Mouse (Mus musculus): Measurements from ENCODE around the gene Arhgap8.
"Not testable (repeated sequence)": the region's sequence is repeated elsewhere in the genome, so short reads cannot be mapped to it uniquely, and the experiment has no call there.

Arhgap8 gene

GRCm38 (mm10) chr15:84732425-84732749, 12.5 kb downstream of the Arhgap8 start:
- no peak for DNase-seq (ENCODE audit: low spot score)

DNA sequence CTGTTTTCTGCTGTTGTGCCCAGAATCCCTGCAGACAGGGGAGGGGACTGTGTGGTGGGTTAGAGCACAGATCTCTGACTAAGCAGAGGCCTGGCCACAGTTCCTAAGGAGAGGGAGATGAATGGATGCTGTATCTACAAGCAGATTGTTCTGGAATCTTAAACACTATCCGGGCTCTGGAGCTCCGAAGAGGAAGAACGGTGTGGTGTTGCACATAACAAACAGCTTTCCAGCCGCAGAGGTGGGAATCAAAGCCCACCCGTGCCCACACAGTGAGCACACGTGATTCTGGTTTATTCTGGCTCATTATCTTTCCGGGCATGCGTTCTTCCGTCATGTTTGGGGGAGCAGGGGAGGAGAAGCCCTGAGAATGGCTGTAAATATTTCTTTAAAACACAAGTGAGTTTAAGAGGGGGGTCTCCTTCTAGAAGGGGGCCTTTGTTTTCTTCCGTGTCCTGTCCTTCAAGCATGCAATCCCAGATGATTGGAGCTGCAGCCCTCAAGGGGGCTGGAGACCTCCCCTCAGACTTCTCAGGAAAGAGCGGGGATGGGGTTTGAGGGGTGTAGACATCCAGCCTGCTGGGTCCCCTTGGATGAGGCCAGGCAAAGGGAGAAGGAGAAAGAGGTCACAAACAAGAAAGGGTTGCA, 16.6 kb downstream of the Arhgap8 start:
- no peak for DNase-seq (ENCODE audit: low spot score)

DNA sequence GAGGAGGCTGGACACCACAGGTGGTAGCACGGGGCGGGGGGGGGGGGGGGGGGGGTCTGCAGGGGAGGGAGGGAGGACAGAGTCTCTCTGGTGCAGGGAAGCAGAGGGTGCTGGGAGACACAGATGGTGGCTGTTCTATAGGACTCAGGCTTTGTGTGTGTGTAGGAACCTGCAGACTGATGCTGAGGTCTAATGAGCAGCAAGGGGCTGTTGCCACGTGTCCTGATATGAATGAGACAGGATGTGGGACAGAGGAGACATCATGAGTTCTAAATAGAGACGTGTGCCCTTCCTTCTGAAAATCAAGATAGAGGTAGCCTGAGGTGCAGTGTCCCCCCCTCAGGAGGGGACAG, 17.1 kb downstream of the Arhgap8 start:
- DNase-seq (ENCODE audit: low spot score) = no peak

DNA sequence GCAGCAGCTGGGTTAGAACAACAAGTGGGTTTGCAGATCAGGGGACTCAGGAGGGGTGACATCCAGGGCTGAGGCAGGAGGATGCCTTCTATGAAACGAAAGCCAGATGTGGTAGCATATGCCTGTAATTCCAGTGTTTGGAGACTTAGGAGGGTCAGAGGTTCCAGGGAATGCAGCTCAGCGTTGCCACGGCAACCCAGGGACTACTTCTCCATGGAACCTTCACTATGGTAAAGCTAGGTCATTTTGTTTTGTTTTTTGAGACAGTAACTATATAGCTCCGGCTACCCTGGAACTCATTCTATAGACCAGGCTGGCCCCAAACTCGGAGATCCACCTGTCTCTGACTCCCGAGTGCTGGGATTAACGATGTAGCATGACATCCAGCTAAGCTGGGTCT, 18.4 kb downstream of the Arhgap8 start:
- DNase-seq (ENCODE audit: low spot score) = no peak

DNA sequence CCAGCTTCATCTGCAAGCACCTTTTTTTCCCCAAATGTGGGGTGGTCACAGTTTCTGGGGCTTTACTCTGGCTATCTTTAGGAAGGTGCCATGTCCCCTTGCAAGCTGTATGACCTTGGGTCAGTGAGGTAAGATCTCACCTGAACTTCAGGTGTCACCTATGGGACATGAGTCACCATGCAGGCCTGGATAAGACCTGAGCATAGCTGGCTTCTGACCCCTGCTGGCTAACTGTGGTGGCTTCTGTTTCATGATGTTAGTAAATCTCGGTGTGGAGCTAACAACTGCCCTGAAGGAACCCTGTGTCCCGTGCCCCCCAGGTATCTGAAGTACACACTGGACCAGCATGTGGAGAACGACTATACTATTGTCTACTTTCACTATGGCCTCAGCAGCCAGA, 21.7 kb downstream of the Arhgap8 start:
- DNase-seq (ENCODE audit: low spot score) = no peak

GRCm38 (mm10) chr15:84743347-84743746, 23.5 kb downstream of the Arhgap8 start:
- no peak for DNase-seq (ENCODE audit: low spot score)

GRCm38 (mm10) chr15:84744308-84744707, 24.5 kb downstream of the Arhgap8 start:
- DNase-seq (ENCODE audit: low spot score) = no peak

- no peak for DNase-seq (ENCODE audit: low spot score)
Observed at GRCm38 (mm10) chr15:84745831-84746230, 26.0 kb downstream of the Arhgap8 start.

DNA sequence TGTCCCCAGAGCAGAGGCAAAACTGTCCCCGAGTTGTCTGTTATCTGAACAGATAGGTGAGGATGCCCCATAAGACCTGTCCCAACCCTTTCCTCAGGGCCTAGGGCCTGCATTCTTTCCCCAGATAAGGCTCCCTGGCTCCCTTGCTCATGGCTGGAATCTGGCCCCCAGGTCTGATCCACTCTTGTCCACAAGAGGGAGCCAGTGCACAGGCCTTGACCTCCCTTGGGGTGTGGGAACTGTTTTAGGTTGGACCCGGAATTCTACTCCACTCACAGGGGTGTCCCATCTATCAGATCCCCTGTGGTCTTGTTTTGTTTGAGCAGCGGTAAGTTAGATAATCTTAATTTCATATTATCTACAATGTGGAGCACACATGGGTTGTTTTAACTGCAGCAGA, 35.1 kb downstream of the Arhgap8 start:
- peak; percentile 73 for DNase-seq (ENCODE audit: low spot score)

DNA sequence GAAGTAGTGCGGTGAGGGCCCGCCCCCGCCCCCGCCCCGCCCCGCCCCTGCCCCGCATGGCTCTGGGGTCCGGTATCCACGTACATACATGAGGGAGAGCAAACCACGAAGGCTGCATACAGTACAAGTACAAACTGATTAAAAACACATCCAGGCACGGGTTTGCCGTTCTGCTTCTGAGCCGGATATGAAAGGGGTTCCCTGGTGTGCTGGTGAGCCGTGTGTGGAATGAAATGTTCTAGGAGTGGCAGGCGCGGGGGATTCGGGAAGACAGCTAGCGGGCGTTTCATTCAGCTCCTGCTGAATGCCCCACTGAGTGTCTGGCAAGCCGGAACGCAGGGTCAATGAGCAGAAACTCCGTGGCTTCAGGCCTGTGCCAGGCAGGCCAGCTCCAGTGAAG, 36.6 kb downstream of the Arhgap8 start:
- DNase-seq (ENCODE audit: low spot score) = no peak

GRCm38 (mm10) chr15:84758493-84758892, 38.6 kb downstream of the Arhgap8 start:
- no peak for DNase-seq (ENCODE audit: low spot score)

- no peak for DNase-seq (ENCODE audit: low spot score)
Observed at GRCm38 (mm10) chr15:84762712-84763422, 43.0 kb downstream of the Arhgap8 start.

DNA sequence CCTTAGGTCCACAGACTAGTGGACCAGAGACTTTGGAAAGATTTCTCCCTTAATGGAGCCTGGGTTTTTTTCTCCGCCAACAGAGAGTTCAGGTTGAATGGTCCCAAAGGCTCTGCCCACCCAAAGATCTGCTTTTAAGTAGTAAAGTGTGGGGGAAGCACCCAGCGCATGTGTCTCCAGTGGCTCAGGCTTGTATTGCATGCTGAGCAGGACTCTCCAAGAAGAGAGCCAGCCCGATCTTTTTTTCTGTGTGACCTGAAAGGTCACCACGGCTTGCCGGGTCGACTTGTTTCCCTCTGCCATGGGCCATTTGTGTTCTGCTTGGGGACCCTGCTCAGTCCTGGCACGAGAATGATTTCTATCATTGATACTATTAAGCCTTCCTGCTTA, 43.6 kb downstream of the Arhgap8 start:
- no peak for DNase-seq (ENCODE audit: low spot score)

DNA sequence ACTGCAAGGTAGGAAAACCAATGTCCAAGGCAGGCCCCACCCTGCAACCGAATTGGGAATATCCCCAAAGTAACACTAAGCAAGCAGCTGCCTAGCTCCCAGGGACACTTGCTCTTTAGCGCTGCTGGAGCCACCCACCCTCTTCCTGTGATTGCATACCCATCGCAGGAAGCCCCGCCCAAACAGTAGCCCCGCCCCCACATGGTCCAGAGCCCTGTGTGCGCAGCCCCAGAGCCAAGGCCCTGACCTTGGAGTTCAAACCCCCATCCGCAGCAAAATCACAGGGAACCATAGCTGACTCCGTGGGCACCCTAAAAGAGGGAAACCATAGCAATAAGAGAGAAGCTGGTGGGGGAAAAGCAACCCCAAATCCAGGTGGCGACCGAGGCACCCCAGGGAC, 46.8 kb downstream of the Arhgap8 start:
- DNase-seq (ENCODE audit: low spot score) = no peak

GRCm38 (mm10) chr15:84768531-84768930, 48.7 kb downstream of the Arhgap8 start:
- not testable (repeated sequence) for DNase-seq (ENCODE audit: low spot score)

DNA sequence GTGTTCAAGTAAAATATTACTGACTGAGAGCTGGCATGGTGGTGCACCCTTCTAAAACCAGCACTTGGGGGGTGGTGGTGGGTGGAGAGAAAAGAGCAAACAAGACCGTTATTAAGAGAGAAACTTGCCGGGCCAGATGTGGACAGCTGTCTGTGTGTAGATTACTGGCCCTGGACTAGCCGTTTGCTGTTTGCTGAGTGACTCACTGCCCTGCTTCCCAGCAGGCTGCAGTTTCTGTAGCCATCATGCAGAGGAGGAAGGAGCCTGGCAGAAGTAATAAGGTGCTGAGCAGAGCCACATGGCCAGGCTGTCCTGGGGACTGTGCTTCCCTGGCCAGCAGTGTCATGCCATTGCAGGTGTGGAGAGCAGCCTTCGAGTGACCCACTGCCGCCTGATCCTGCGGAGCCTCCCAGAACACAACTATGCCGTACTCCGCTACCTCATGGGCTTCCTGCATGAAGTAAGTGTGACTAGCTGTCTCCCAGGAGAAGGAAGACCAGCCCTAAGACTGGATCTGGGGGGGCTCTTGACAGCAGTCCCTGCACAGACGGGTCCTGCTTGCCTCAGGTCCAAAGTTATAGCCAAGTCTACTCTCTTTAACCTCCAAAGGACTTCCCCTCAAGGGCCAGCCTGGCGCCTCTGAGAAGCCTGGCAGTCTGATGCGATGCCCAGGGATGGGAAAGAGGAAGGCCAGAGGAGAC, 49.9 kb downstream of the Arhgap8 start:
- DNase-seq (ENCODE audit: low spot score) = no peak

GRCm38 (mm10) chr15:84772191-84773111, 52.6 kb downstream of the Arhgap8 start:
- DNase-seq (ENCODE audit: low spot score) = no peak

DNA sequence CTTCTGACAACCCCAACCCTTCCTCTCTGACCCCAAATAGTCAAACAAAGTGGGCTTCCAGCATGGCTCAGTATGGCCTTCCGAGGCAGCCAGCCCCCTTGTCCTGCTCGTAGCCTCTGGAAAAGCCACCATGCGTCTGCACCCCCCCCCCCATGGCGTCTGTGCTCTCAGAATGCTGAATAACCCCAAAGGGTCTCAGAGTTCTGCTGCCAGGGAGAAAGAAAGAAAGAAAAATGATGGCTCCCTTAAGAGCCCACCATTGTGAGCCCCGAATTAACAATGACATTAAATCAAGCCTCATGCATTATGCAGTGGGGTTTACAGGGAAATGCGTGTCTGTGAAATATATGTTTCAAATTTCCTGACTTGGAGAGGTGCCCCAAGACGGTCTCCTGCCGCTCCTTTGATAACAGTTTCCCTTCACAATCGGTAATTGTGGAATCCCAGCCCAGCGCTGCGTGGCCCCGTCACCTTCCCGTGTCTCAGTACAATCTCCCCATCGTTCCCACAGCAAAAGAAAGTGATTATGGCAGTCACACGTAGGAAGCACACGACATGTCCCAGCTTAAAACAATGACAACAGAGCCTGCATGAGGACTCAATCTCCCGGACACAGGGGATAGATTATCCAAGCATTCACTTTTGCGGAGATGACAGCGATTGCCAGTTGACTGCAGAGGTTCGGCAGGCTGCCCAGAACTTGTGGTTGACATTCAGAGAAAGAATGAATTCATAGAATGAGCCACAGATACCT, 55.7 kb downstream of the Arhgap8 start:
- DNase-seq (ENCODE audit: low spot score) = no peak

DNA sequence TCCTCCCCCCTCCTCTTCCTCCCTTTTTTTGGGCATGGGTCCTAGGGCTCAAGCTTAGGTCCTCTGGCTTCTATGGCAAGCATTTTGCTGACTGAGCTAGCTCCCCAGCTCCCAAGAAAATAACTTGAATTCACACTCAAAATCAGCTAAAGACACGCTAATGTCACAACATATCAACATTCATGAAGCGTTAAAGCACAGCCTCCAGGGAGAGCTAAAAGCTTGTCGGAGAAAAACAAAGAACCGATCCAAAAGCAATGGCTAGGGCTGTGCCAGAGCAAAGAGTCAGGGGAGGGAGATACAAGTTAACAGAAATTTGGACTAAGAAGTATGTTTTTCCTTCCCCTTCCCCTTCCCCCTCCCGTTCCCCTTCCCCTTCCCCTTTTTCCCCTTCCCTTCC, 58.7 kb downstream of the Arhgap8 start:
- no peak for DNase-seq (ENCODE audit: low spot score)

DNA sequence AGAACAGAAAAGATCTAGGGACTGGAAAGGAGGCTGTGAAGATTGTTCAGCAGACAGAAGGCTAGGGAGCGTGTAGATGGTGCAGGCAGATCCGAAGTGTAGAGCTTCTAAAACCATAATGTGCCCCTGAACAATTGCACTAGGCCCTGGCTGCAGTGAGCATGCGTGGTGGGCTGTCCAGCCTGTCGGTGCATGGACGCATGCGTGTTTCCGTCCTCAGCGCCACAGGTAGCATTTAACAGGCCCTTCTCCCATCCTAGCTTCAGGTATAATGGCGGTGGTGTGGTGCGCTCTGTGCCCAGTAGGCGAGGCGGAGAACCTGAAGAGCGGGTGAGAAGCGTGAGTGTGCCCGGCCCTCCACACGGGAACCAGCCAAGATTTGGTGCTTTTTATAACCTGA, 65.0 kb downstream of the Arhgap8 start:
- DNase-seq (ENCODE audit: low spot score) = no peak

GRCm38 (mm10) chr15:84787161-84787560, 67.3 kb downstream of the Arhgap8 start:
- no peak for DNase-seq (ENCODE audit: low spot score)

GRCm38 (mm10) chr15:84793649-84794048, 73.8 kb downstream of the Arhgap8 start:
- no peak for DNase-seq (ENCODE audit: low spot score)

Data from urinary bladder, postnatal 25 days (tissue).